Mouse (Mus musculus) kidney, adult 2 months (tissue): ENCODE measurements around the gene Raph1.

Source experiments
- CTCF ChIP-seq: fragments of 200-500 bp; conservative IDR thresholded peaks from 2 replicates; pipeline ENCODE4 v1.5.1; 2011; ENCODE audit warnings: low read depth, mild to moderate bottlenecking, control low read depth, low read length, moderate library complexity, mixed read lengths; ENCODE audit not compliant: insufficient read depth, insufficient read length
- POLR2A ChIP-seq: fragments of 200-500 bp; IDR thresholded peaks from one replicate; pipeline ENCODE4 v1.6.1; 2011; ENCODE audit warnings: low read depth, low read length, control low read depth

DNA sequence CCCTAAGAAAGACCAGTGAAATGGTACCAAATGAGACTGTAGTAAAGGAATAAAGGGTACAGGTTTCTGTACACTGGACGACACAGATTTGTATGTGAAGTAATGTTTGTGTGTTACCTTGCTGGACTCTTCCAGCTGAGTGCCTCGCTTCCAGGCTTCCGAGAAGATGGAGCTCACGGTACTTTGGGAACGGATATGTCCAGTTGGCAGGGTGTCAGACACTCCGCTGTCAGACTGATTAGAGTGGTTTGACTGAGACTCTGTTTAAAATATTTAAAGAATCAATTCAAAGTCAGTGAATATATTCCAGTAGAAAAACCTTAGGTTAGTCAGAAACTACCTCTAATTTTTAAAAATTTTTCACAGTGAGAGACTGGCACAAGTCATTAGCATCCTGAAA, 73.5 kb downstream of the Raph1 start:
- TF ChIP-seq CTCF (no peak), POLR2A (no peak)
